Mouse (Mus musculus): ENCODE data around the gene Mpped1. TPM values are rescaled to one million over a fixed set of nuclear protein-coding genes. Genes with fewer than 3 reads are reported as not detected.
A peak's percentile ranks its signal among the peaks of the same experiment; 100 is the strongest.

The Mpped1 gene
- polyA plus RNA-seq, 1 experiment from 2014 or later = 31.7 TPM

GRCm38 (mm10) chr15:83892871-83893270 is 113.6 kb downstream of the Mpped1 start:
- H3K4me1 ChIP-seq = peaks cover 14% of the 10 kb centered on the region
- no peaks in the 10 kb centered on the region for H3K27me3 ChIP-seq (replicated peaks)
- ATAC-seq (ENCODE audit: low FRiP score) = no peak
- no peaks in the 10 kb centered on the region for H3K9me3 ChIP-seq (replicated peaks)
- H3K9ac ChIP-seq (replicated peaks) = no peak overlapping the region
- H3K36me3 ChIP-seq = no peaks in the 10 kb centered on the region
- no peak overlapping the region for H3K4me2 ChIP-seq
- no peak overlapping the region for H3K27ac ChIP-seq (replicated peaks)
- H3K4me3 ChIP-seq (replicated peaks) = no peak overlapping the region
- 84% methylated on average over 15 of the region's 15 CpGs for WGBS

- Histone ChIP-seq H3K36me3 (no peaks in the 10 kb centered on the region), H3K9me3 (replicated peaks) (no peaks in the 10 kb centered on the region), H3K4me2 (no peak overlapping the region), H3K27me3 (replicated peaks) (no peaks in the 10 kb centered on the region), H3K4me3 (replicated peaks) (no peak overlapping the region), H3K4me1 (peaks cover 14% of the 10 kb centered on the region), H3K9ac (replicated peaks) (no peak overlapping the region), H3K27ac (replicated peaks) (no peak overlapping the region)
- 77% methylated on average over 7 of the region's 7 CpGs for WGBS
- ATAC-seq (ENCODE audit: low FRiP score) = no peak
Measured at GRCm38 (mm10) chr15:83894261-83894660, 115.0 kb downstream of the Mpped1 start.

- WGBS = 41% methylated on average over 9 of the region's 9 CpGs
- H3K27ac ChIP-seq (replicated peaks) = no peak overlapping the region
- no peaks in the 10 kb centered on the region for H3K27me3 ChIP-seq (replicated peaks)
- H3K4me1 ChIP-seq = peaks cover 14% of the 10 kb centered on the region
- no peak overlapping the region for H3K9ac ChIP-seq (replicated peaks)
- no peak for ATAC-seq (ENCODE audit: low FRiP score)
- H3K36me3 ChIP-seq = no peaks in the 10 kb centered on the region
- H3K4me3 ChIP-seq (replicated peaks) = no peak overlapping the region
- H3K9me3 ChIP-seq (replicated peaks) = no peaks in the 10 kb centered on the region
- H3K4me2 ChIP-seq = no peak overlapping the region
Measured at GRCm38 (mm10) chr15:83896011-83896410, 116.7 kb downstream of the Mpped1 start.

- Histone ChIP-seq H3K4me1 (peaks cover 14% of the 10 kb centered on the region), H3K27ac (replicated peaks) (peak overlapping the region; percentile 63), H3K36me3 (no peaks in the 10 kb centered on the region), H3K9ac (replicated peaks) (no peak overlapping the region), H3K9me3 (replicated peaks) (no peaks in the 10 kb centered on the region), H3K4me2 (no peak overlapping the region), H3K4me3 (replicated peaks) (no peak overlapping the region), H3K27me3 (replicated peaks) (no peaks in the 10 kb centered on the region)
- WGBS = 39% methylated on average over 9 of the region's 9 CpGs
- ATAC-seq (ENCODE audit: low FRiP score) = peak; percentile 74; the same call in 1 of the 2 replicates
Measured at GRCm38 (mm10) chr15:83897286-83897685, 118.0 kb downstream of the Mpped1 start.

- no peak for ATAC-seq (ENCODE audit: low FRiP score)
- WGBS = 57% methylated on average over 13 of the region's 13 CpGs
- no peaks in the 10 kb centered on the region for H3K9me3 ChIP-seq (replicated peaks)
Measured at GRCm38 (mm10) chr15:83906472-83906871, 127.2 kb downstream of the Mpped1 start.

More at GRCm38 (mm10) chr15:83906472-83906871, 127.2 kb downstream of the Mpped1 start:
- Histone ChIP-seq H3K4me2 (no peak overlapping the region), H3K27ac (replicated peaks) (no peak overlapping the region), H3K27me3 (replicated peaks) (no peaks in the 10 kb centered on the region), H3K4me1 (peaks cover 7% of the 10 kb centered on the region; the same call in 1 of the 2 replicates), H3K36me3 (no peaks in the 10 kb centered on the region), H3K4me3 (replicated peaks) (no peak overlapping the region), H3K9ac (replicated peaks) (no peak overlapping the region)

Other genes with a start within 250 kb of the Mpped1 start
- 9.6 and 30.0 TPM in 2 replicates for gene Tspo, start 215.9 kb upstream of the Mpped1 start, polyA plus RNA-seq (2015; fragmentation: Nextera tagmentation; extraction: Ambion mirVana)
- gene Mcat, start 215.7 kb upstream of the Mpped1 start, polyA plus RNA-seq (2015; fragmentation: Nextera tagmentation; extraction: Ambion mirVana) = 31.4 and 36.6 TPM in 2 replicates
- gene Ttll12, start 184.3 kb upstream of the Mpped1 start, polyA plus RNA-seq (2015; fragmentation: Nextera tagmentation; extraction: Ambion mirVana) = 37.3 and 42.0 TPM in 2 replicates
- gene Scube1, start 54.4 kb upstream of the Mpped1 start, polyA plus RNA-seq (2015; fragmentation: Nextera tagmentation; extraction: Ambion mirVana) = 9.1 and 10.4 TPM in 2 replicates